Mouse (Mus musculus) erythroblast, embryonic 14.5 days (primary cell): ENCODE data around the gene Nfatc2.

ENCODE experiments used
- GATA1 ChIP-seq: IDR thresholded peaks from 2 replicates; pipeline ENCODE4 v1.6.1; 2012; ENCODE audit warnings: low read length, inconsistent platforms, mixed read lengths
- TAL1 ChIP-seq: IDR thresholded peaks from 3 replicates; pipeline ENCODE4 v1.6.1; 2012; ENCODE audit warnings: low read length, inconsistent platforms, mixed read lengths

DNA sequence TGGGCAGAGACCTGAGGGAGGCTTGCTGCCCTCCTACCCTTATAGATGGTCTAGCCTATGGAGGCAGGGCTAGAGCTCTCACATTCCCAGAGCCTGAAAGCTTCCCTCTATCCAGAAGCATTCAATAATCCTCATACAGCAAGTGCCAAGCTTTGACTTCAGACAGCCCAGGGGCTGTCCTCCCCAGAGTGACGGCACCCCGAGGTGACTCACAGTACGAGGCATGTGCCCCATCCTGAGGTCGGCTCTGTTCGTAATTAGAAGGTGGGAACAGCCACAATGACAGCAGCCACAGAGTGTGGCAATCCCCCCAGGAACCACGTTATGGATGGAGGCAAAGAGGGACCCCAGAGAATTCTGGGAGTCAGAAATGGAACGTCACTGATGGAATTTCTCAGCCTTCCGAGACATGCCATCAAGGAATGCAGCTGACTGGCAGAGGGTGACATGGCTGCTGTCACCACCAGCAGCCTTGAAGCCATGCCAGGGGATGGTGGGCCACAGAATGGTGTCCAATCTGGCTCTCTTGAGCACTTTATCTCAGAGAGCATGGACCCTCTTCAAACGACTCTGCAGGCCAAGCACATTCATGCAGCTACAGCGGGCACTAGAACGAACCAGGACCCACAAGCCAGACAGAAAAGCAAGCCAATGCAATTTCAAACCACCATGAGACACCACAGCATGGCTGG, 19.8 kb upstream of the Nfatc2 start:
- no peak for TF ChIP-seq GATA1
- no peak for TF ChIP-seq TAL1
